Mouse (Mus musculus) liver, embryonic 11.5 days (tissue): ENCODE measurements at regions not wholly inside any gene's neighbourhood (a gene's known extent, or its start where the extent isn't known, plus 50 kb on each side); places are given as distances from the start of the nearest gene placed in this dataset.

Source experiments
- ATAC-seq: fragments of 200-750 bp; cut with Nextera tagmentation; replicated peaks from 2 replicates; pipeline ENCODE4 v1.8.0; 2017; ENCODE audit warnings: moderate number of reproducible peaks, mild to moderate bottlenecking, moderate TSS enrichment, moderate library complexity; ENCODE audit not compliant: low FRiP score
- DNase-seq: peaks from one replicate; pipeline ENCODE4 v3.0.0-alpha.2; 2017; ENCODE audit warnings: low spot score
- H3K27ac ChIP-seq: fragments of 300-500 bp; sonication (generic); 2 replicates; pipeline ENCODE4 v1.5.1; 2014; ENCODE audit warnings: mild to moderate bottlenecking, low read depth, low read length, control low read depth
- H3K27me3 ChIP-seq: fragments of 300-500 bp; sonication (generic); replicated peaks from 2 replicates; pipeline ENCODE4 v1.6.1; 2014; ENCODE audit warnings: low read length, mixed read lengths; ENCODE audit not compliant: control insufficient read depth, insufficient read depth
- H3K36me3 ChIP-seq: fragments of 300-500 bp; sonication (generic); 2 replicates; pipeline ENCODE4 v1.6.1; 2014; ENCODE audit warnings: mild to moderate bottlenecking, low read length, moderate library complexity, mixed read lengths; ENCODE audit not compliant: control insufficient read depth, insufficient read depth
- H3K4me1 ChIP-seq: fragments of 300-500 bp; sonication (generic); replicated peaks from 2 replicates; pipeline ENCODE4 v1.6.1; 2014; ENCODE audit warnings: low read length, mixed read lengths; ENCODE audit not compliant: control insufficient read depth, insufficient read depth
- H3K4me2 ChIP-seq: fragments of 300-500 bp; sonication (generic); 2 replicates; pipeline ENCODE4 v1.6.1; 2014; ENCODE audit warnings: mild to moderate bottlenecking, control low read depth, moderate library complexity
- H3K4me3 ChIP-seq: fragments of 300-500 bp; sonication (generic); 2 replicates; pipeline ENCODE4 v1.5.1; 2014; ENCODE audit warnings: low read depth, low read length, control low read depth
- H3K9ac ChIP-seq: fragments of 300-500 bp; sonication (generic); 2 replicates; pipeline ENCODE4 v1.6.1; 2014; ENCODE audit warnings: low read depth, low read length, control low read depth
- H3K9me3 ChIP-seq: fragments of 300-500 bp; sonication (generic); 2 replicates; pipeline ENCODE4 v1.6.1; 2016; ENCODE audit warnings: low read length, inconsistent platforms, mixed read lengths; ENCODE audit not compliant: control insufficient read depth
- WGBS: fragments of 180-500 bp; shearing (Covaris S2); extraction: QIAGEN DNeasy Blood & Tissue Kit; methylation state at CpG from one replicate; pipeline ENCODE4 v1.1.7; 2014; 5-methylcytosine and 5-hydroxymethylcytosine counted together

DNA sequence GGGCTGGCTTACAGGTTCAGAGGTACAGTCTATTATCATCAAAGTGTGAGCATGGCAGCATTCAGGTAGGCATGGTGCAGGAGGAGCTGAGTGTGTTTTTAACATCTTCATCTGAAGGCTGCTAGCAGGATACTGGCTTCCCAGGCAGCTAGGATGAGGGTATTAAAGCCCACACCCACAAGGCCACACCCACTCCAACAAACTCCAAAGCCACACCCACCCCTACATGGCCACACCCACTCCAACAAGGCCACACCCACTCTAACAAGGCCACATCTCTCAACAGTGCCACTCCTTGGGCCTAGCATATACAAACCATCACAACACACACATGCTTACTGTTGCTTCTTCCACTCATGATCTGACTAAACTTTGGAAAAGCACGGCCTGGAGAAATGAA, 172.5 kb downstream of the Msrb3 start:
- Histone ChIP-seq H3K4me2 (no peak overlapping the region), H3K36me3 (no peaks in the 10 kb centered on the region), H3K4me1 (peaks cover 4% of the 10 kb centered on the region; the same call in 1 of the 2 replicates), H3K4me3 (no peak overlapping the region), H3K27ac (no peak overlapping the region), H3K9ac (no peak overlapping the region), H3K9me3 (no peaks in the 10 kb centered on the region), H3K27me3 (peaks cover 19% of the 10 kb centered on the region)
- no peak for DNase-seq
- 80% methylated on average over 1 of the region's 1 CpGs for WGBS
- ATAC-seq = no peak

DNA sequence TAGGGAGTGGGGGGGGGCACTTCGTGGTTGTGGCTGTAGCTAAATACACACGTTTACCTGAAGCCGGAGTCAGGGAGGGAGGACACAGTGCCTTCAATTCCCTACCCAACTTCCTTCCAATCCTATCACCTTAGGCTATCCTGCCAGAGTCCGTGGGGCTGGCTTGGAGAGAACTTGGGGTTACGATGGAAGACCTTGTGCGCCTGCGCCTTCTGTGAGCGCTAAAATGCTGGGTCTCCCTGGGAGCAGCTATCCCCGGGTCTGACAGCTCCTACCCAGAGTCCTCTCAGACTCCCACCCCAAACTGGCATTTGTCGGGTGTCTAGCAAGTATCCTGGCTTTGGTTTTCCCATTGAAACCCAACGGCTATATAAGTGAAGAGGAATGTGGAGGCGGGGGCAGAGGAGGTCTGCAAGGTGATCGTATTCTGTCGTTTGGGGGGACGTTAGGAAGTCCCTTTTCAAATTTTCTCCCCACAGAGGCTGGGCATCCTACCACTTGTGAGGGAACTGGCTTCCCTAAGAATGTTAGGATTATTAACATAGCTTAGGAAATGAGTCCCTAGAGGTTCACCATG, 176.9 kb downstream of the Msrb3 start:
- 0 out of 2 replicates have a peak overlapping the region, but pooled peaks have one; percentile 7 for H3K4me3 ChIP-seq
- 7% methylated on average over 15 of the region's 15 CpGs for WGBS
- H3K4me1 ChIP-seq = peaks cover 8% of the 10 kb centered on the region
- no peaks in the 10 kb centered on the region for H3K36me3 ChIP-seq
- no peak for DNase-seq
- H3K27ac ChIP-seq = no peak overlapping the region
- H3K9me3 ChIP-seq = no peaks in the 10 kb centered on the region
- peaks cover 22% of the 10 kb centered on the region for H3K27me3 ChIP-seq
- no peak overlapping the region for H3K9ac ChIP-seq
- peak overlapping the region; percentile 54 for H3K4me2 ChIP-seq
- ATAC-seq = no peak

DNA sequence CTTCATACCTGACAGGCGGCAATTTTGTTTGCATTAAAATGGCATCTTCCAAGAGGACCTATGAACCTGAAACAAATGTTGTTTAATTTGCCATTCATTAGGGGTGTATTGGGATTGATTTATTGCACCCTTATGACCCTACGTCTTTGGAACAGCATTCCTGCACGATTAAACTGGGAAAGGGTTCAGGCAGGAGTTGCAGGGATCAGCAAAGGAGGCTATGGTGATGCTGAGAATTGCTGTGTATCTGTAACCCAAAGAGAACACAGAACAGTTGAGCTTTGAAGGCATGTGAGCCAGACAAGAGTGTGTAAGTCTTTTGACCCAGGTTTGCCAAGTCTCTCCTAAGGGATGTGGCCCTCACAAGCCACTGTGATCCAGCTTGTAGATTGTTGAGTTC, 177.9 kb downstream of the Msrb3 start:
- DNase-seq (no peak), ATAC-seq (no peak)
- Histone ChIP-seq H3K4me2 (no peak overlapping the region), H3K4me1 (peaks cover 8% of the 10 kb centered on the region), H3K27ac (no peak overlapping the region), H3K36me3 (no peaks in the 10 kb centered on the region), H3K9me3 (no peaks in the 10 kb centered on the region), H3K4me3 (no peak overlapping the region), H3K27me3 (peaks cover 22% of the 10 kb centered on the region), H3K9ac (no peak overlapping the region)
- WGBS = 41% methylated on average over 3 of the region's 3 CpGs

DNA sequence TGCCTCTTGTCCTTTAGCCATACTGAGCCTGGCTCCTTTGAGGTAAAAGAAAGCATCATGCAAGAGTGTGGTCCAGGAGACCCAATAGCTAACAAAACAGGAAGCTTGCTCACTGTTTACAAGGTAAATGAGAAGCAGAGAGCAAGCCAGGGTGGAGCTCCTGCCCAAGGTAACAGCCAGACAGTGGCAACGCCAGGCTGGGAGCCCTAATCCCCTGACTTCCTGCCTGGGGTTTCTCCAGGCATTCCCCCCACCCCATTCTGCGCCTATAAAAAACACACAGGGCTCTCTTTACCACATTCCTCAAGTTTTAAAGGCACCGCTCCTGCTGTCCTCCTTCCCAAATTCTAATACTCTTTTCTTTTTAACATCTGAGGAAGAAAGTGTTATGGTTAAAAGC, 178.8 kb downstream of the Msrb3 start:
- H3K27me3 ChIP-seq = peaks cover 22% of the 10 kb centered on the region
- H3K4me1 ChIP-seq = peaks cover 8% of the 10 kb centered on the region
- no peaks in the 10 kb centered on the region for H3K36me3 ChIP-seq
- no peak overlapping the region for H3K4me3 ChIP-seq
- no peak overlapping the region for H3K9ac ChIP-seq
- ATAC-seq (no peak), DNase-seq (no peak)
- 29% methylated on average over 3 of the region's 3 CpGs for WGBS
- H3K27ac ChIP-seq = peak overlapping the region; percentile 3; the same call in 1 of the 2 replicates
- no peaks in the 10 kb centered on the region for H3K9me3 ChIP-seq
- H3K4me2 ChIP-seq = no peak overlapping the region

DNA sequence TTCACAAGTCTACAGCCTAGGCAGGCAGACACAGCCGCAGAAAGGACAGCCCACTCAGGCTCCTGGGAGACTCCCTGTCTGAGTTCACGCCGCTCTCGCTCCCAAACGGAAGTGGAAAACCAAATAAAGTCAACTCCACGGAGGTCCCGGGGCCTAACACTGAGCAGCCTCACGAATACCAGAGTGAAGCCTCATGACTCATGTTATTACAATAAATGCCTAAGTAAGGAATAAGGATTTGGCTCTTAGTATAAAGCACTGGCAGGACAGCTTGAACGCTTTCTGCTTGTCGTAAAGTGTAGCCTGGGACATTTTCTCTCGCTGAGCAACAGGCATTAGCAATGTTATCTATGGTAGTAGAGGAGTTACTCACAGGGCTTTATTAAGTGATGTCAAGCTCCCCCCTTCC, 181.7 kb downstream of the Msrb3 start:
- Histone ChIP-seq H3K9me3 (no peaks in the 10 kb centered on the region), H3K27ac (peak overlapping the region; percentile 68), H3K9ac (no peak overlapping the region), H3K4me2 (no peak overlapping the region), H3K4me3 (no peak overlapping the region), H3K4me1 (peaks cover 5% of the 10 kb centered on the region), H3K36me3 (no peaks in the 10 kb centered on the region), H3K27me3 (peaks cover 11% of the 10 kb centered on the region)
- ATAC-seq = no peak
- peak; percentile 48 for DNase-seq
- WGBS = 37% methylated on average over 11 of the region's 11 CpGs

DNA sequence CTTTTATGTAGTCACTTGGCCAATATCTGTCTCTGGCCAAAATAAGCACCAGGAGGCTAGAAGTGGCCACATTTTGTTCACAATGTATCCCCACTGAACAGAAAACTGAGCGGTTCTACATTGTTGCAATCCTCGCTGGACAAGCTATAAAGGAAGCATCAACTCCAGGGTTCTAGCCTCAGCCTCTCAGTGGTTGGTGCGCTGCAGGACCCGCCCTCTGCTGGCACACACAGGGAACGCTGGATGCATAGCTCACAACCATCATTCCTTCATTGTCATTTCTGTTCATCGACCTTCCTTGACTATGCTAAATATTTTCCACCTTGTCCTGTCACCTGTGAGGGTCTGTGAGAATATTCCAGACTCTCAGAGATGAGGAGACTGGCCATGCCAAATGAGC, 182.5 kb downstream of the Msrb3 start:
- ATAC-seq = no peak
- Histone ChIP-seq H3K36me3 (no peaks in the 10 kb centered on the region), H3K9me3 (no peaks in the 10 kb centered on the region), H3K4me1 (peaks cover 3% of the 10 kb centered on the region; the same call in 1 of the 2 replicates), H3K27ac (0 out of 2 replicates have a peak overlapping the region, but pooled peaks have one; percentile 68), H3K9ac (no peak overlapping the region), H3K4me3 (no peak overlapping the region), H3K27me3 (peaks cover 3% of the 10 kb centered on the region), H3K4me2 (no peak overlapping the region)
- DNase-seq = no peak
- 71% methylated on average over 6 of the region's 6 CpGs for WGBS

DNA sequence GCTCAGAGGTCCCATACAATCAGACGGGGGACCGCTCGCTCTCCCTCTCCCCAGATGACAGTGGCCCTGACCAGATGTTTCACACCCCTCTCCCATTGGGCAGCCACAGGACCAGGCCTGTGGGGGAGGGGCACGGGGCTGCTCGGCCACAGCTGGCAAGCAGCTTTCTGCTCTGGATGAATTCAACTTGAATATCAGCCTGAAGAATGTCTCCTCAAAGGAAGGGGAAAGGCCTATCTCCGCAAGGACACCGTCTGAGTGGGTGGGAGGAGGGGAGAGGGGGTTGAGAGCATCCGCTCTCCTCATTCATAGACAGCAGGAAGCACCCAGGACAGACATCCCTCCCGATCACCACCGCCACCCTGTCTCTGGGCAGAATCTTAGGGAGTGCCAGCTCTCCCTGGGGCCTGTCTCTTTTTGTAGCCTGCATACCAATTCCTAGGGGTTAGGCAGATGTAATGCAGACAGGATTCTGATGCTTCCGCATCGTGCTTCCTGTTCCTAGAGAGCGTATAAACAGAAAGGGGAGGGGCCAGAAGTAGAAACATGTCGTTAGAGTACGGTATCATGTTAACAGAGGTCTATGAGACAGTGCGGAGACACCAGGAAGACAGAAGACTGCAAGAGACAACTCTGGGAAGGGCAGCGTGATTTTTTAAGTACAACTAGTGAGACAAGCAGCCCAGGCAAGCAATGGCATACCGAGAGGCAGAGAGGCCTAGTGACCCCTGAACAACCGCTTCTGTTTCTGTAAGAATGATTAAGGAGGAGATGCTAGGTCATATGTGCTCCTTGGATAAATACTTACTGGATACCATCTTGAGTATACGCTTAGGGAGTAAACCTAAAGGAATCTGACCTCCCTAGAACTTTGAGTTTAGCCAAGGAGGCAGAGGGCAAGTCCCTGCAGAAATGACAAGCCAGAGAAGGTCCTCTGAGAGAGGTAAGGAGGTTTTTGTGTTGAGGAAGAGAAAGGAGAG, 190.8 kb downstream of the Msrb3 start:
- peak; percentile 71 for ATAC-seq
- Histone ChIP-seq H3K27ac (peak overlapping the region; percentile 58), H3K36me3 (no peaks in the 10 kb centered on the region), H3K4me1 (peaks cover 23% of the 10 kb centered on the region), H3K27me3 (no peaks in the 10 kb centered on the region), H3K9ac (no peak overlapping the region), H3K9me3 (no peaks in the 10 kb centered on the region), H3K4me3 (no peak overlapping the region), H3K4me2 (peak overlapping the region; percentile 34)
- 24% methylated on average over 20 of the region's 20 CpGs for WGBS
- peak; percentile 67 for DNase-seq

DNA sequence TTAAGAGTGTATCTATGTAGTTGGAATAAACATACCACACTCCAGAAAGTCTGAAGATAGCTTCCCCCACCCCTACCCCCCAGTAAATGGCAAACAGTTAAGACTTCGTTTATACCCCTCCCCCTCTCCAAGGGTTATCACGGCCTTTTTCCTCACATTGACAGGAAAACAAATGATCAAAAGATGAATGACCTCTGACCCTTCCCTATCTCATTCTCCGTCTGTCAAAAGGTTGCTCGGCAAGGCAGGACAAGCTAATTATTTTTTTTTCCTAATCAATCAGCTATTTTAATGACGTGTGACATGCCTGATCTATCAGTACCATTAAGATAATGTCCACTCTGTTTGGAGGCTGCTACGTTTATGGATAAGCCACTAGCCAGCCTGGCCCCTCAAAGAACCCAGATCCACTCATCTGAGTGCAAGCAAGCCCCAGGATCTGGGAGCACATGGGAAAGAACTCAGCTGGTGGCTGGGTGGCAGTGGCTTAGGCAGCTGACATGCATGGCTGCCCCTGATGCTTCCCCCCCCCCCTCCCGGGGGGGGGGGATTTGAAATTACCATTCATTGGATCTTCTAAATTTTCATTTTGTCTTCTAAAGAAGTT, 192.1 kb downstream of the Msrb3 start:
- Histone ChIP-seq H3K4me2 (no peak overlapping the region), H3K4me3 (no peak overlapping the region), H3K27me3 (no peaks in the 10 kb centered on the region), H3K4me1 (peaks cover 23% of the 10 kb centered on the region), H3K9ac (no peak overlapping the region), H3K36me3 (no peaks in the 10 kb centered on the region), H3K27ac (peak overlapping the region; percentile 58; the same call in 1 of the 2 replicates), H3K9me3 (no peaks in the 10 kb centered on the region)
- ATAC-seq (no peak), DNase-seq (no peak)
- 26% methylated on average over 7 of the region's 7 CpGs for WGBS
